Mouse (Mus musculus): ENCODE measurements around the gene Lemd1.

Gene Lemd1

GRCm38 (mm10) chr1:132191093-132191785 lies at the start of gene Lemd1, which contains the start of gene AC124108.1:
Lemd1 (plus strand) TSS chr1:132191431.
AC124108.1 (plus strand) TSS chr1:132191457.
- in situ Hi-C loops (cut with MboI, MseI): no loop called here

- in situ Hi-C loops (cut with MboI, MseI): loop anchor here (25.0 kb wide), 1 partner anchor 1946 kb away; the partner anchor contains the start of gene Btg2
Measured at GRCm38 (mm10) chr1:132141753-132142152, 49.5 kb upstream of the Lemd1 start.

- in situ Hi-C loops (cut with MboI, MseI): loop anchor here (25.0 kb wide), 1 partner anchor 1944 kb away; the partner anchor contains the start of gene Btg2
Measured at GRCm38 (mm10) chr1:132143079-132143478, 48.2 kb upstream of the Lemd1 start.

GRCm38 (mm10) chr1:132143730-132144129 lies 47.5 kb upstream of the Lemd1 start:
- in situ Hi-C loops (cut with MboI, MseI): loop anchor here (25.0 kb wide), 1 partner anchor 1944 kb away; the partner anchor contains the start of gene Btg2

- in situ Hi-C loops (cut with MboI, MseI): loop anchor here (25.0 kb wide), 1 partner anchor 1943 kb away; the partner anchor contains the start of gene Btg2
Measured at GRCm38 (mm10) chr1:132144223-132144622, 47.0 kb upstream of the Lemd1 start.

GRCm38 (mm10) chr1:132144837-132145236 lies 46.4 kb upstream of the Lemd1 start:
- in situ Hi-C loops (cut with MboI, MseI): loop anchor here (25.0 kb wide), 1 partner anchor 1942 kb away; the partner anchor contains the start of gene Btg2

- in situ Hi-C loops (cut with MboI, MseI): loop anchor here (25.0 kb wide), 1 partner anchor 1941 kb away; the partner anchor contains the start of gene Btg2
Measured at GRCm38 (mm10) chr1:132145973-132146685, 45.1 kb upstream of the Lemd1 start.

- in situ Hi-C loops (cut with MboI, MseI): loop anchor here (25.0 kb wide), 1 partner anchor 1938 kb away; the partner anchor contains the start of gene Btg2
Measured at GRCm38 (mm10) chr1:132149410-132149809, 41.8 kb upstream of the Lemd1 start.

- in situ Hi-C loops (cut with MboI, MseI): no loop called here
Measured at GRCm38 (mm10) chr1:132150171-132150570, 41.1 kb upstream of the Lemd1 start.

- in situ Hi-C loops (cut with MboI, MseI): no loop called here
Measured at GRCm38 (mm10) chr1:132150817-132151601, 40.2 kb upstream of the Lemd1 start.

- in situ Hi-C loops (cut with MboI, MseI): no loop called here
Measured at GRCm38 (mm10) chr1:132151908-132152307, 39.3 kb upstream of the Lemd1 start.

GRCm38 (mm10) chr1:132153086-132153690 lies 38.0 kb upstream of the Lemd1 start:
- in situ Hi-C loops (cut with MboI, MseI): no loop called here

- in situ Hi-C loops (cut with MboI, MseI): no loop called here
Measured at GRCm38 (mm10) chr1:132153691-132154090, 37.5 kb upstream of the Lemd1 start.

GRCm38 (mm10) chr1:132155737-132156136 lies 35.5 kb upstream of the Lemd1 start:
- in situ Hi-C loops (cut with MboI, MseI): loop anchor here (5.0 kb wide), 1 partner anchor 33 kb away; no protein-coding TSS in a partner anchor

GRCm38 (mm10) chr1:132157016-132157781 lies 34.0 kb upstream of the Lemd1 start:
- in situ Hi-C loops (cut with MboI, MseI): loop anchor here (5.0 kb wide), 1 partner anchor 35 kb away; no protein-coding TSS in a partner anchor

- in situ Hi-C loops (cut with MboI, MseI): loop anchor here (5.0 kb wide), 1 partner anchor 36 kb away; no protein-coding TSS in a partner anchor
Measured at GRCm38 (mm10) chr1:132157808-132158207, 33.4 kb upstream of the Lemd1 start.

GRCm38 (mm10) chr1:132158741-132159140 lies 32.5 kb upstream of the Lemd1 start:
- in situ Hi-C loops (cut with MboI, MseI): loop anchor here (5.0 kb wide), 1 partner anchor 36 kb away; no protein-coding TSS in a partner anchor

- in situ Hi-C loops (cut with MboI, MseI): loop anchor here (5.0 kb wide), 2 partner anchors 37 to 78 kb away; no protein-coding TSS in a partner anchor
Measured at GRCm38 (mm10) chr1:132159681-132160080, 31.6 kb upstream of the Lemd1 start.

GRCm38 (mm10) chr1:132161211-132161880 lies 29.9 kb upstream of the Lemd1 start:
- in situ Hi-C loops (cut with MboI, MseI): loop anchor here (5.0 kb wide), 1 partner anchor 76 kb away; no protein-coding TSS in a partner anchor

All from T-helper 1 cell (primary cell).